Mouse (Mus musculus): ENCODE results near the gene Gnb2. TPM values are rescaled to one million over a fixed set of nuclear protein-coding genes. Genes with fewer than 3 reads are reported as not detected.

Gene Gnb2
- polyA plus RNA-seq, 1 experiment: 760 TPM

DNA sequence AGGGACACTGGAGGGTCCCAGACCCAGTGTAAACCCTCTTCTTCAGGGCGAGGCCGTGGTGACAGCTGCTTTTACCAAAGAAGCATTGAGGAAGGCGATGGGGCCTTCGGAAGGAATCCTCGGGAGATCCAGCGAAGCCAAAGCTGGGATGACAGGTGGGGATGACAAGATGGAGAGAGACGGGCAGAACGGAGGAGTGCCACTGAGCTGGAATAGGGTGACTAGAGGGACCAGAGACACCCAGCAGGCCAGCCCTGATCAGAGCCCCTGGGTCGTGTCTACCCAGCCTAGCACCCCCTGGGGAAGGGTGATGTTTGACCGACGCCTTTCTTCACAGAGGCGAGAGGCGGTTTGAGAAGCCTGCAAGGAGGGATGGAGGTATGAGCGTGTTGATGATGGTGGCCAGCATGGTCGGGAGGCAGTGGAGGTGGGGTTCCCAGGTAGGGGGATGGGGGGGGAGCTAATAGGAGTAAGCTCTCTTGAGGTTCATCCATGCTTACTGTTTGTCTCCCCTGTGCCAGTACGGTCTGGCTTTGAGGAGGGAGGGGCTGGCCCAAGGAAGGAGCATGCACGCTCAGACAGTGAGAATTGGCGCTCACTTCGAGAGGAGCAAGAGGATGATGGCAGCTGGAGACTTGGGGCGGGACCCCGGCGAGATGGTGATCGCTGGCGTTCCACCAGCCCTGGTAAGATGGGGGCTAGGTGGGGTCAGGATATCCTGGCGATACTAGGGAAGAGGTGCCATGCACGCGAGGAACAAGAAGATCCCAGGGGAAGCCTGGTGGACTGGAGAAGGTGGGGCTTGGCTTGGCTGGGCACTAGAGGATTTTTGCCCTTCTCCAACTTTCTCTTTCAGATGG lies 13.4 kb downstream of the Gnb2 start:
- DNase-seq (ENCODE audit: low read depth): no peak

DNA sequence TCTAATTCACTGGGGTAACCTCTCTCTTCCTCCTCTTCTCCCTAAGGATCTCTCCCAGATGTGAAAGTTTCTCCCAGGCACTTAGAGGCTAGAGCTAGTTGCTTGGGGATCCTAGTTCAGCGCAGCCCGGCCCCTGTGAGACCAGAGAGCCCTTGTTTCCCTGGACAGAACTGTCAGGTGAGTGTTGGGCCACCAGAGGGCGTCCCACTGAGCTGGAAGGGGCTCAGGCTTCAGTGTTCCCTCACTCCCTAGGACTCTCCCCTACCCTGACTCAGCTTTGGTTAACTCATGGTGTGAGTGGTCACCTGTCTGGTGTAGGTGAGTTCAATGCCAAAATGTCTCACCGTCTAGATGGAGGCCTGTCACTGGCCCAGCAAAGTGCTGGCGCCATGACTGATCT lies 14.9 kb downstream of the Gnb2 start, which contains the start of gene Gigyf1:
TSS of gene Gigyf1 (plus strand) at position 113 of the 400 bp plus-strand sequence.
- DNase-seq (ENCODE audit: low read depth): no peak

DNA sequence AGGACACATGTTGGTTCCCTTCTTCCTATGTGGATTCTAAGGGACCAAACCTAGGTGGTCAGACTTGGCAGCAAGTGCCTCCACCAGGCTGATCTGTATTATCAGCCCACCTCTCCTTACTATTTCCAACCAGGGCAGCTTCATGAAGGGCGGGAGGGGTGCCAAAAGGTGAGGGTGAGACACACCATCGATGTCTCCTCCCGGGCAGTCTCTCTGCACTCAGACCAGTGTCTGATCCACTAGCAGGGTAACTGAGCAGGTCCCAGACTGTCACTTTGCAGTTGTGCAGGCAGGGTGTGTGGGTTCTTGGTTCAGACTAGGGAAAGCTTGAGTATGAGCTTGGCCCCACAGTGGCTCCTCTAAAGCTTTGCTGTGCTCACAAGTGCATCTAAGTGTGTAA lies 18.5 kb downstream of the Gnb2 start:
- no peak for DNase-seq (ENCODE audit: low read depth)

DNA sequence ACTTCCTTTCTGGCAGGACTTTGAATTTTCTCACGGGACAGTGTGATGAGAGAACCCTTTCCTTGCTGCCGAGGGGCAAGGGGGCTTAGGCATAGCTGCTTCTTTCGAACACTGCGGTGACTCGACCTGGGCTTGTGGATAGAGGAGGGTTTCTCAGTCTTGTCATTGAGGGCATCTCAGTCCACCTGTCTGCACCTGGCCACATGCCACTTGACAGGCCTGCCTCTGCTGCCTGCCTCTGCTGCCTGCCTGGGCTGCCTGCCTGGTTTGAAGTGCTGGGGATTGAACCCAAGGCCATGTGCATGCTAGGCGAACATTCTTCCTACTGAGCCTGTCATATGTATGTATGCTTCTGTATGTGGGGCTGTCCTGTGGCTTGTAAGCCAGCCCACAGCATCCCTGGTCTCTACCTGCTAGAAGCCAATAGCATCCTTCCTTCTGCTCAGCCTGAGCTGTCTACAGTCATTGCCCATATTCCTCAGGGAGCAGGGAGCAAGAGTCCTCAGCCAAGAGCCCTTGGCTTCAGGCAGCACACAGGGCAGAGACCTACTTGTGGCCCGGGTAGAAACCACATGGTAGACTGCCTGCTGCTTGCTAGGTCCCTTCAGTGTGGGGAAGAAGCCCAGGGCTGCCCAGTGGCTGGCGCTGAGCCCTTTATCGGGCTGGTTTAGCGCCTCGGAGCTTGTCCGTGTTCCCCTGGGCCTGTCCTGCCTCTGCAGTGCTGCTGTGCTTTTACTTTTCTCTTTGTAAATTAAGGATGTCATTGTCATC lies 19.2 kb downstream of the Gnb2 start:
- DNase-seq (ENCODE audit: low read depth): no peak

DNA sequence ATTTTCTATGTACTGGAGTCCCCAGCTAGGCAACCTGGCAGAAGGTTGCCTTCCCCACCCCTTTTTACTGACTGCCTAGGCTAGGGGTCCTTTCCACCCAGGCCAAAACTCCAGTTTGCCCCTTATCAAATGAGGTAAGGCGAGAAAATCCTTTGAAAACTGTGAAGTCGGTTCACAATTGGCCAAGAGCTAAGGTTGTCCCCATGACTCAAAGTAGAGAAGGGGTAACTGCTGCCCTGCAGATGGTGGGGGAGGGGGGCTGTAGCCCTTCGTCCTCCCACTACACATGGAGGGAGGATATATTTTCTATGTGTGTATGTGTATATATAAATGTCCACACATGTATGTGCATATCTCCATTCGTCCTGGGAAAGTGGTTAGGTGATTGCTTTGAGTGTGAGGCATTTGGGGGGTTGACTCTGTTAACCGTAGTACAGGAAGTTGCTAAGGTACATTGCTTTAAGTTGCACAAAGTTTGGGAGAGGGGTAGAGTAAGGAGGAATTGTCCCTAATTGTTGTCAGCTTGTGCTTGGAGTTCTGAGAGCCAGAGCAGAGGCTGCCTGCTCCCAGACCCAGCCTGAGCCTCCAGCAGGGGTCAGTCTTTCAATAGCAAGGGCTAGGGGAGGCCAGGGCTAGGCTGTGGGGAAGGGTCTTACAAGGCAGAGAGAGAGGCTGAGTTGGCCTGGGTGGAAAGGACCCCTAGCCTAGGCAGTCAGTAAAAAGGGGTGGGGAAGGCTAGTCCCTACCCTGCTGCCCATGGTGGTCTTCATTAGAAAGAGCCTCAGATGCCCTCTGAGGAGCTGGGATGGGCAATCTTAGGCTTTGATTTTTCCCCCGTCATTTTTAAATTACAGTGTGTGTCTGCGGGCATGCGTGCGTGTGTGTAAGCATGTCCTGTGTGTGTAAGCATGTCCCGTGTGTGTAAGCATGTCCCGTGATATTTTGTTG lies 20.2 kb downstream of the Gnb2 start:
- DNase-seq (ENCODE audit: low read depth): no peak

DNA sequence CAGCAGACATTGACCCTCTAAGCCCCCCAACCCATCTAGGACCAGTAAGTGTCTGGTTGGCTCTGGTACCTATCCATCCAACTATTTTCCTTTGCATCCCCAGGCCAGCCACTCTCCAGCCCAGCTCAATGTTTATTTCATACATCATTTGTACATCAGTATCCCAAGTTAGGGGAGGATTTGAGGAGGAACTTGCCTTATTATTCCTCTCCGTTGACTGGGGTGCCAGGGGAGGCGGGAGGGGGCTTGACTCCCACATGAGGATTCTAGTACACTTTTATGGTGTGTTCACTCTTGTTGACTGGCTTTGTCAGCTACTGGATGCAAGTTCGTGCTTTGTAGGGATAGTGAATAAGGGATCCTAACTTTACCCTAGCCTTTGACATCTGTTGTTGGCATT lies 21.6 kb downstream of the Gnb2 start:
- no peak for DNase-seq (ENCODE audit: low read depth)

DNA sequence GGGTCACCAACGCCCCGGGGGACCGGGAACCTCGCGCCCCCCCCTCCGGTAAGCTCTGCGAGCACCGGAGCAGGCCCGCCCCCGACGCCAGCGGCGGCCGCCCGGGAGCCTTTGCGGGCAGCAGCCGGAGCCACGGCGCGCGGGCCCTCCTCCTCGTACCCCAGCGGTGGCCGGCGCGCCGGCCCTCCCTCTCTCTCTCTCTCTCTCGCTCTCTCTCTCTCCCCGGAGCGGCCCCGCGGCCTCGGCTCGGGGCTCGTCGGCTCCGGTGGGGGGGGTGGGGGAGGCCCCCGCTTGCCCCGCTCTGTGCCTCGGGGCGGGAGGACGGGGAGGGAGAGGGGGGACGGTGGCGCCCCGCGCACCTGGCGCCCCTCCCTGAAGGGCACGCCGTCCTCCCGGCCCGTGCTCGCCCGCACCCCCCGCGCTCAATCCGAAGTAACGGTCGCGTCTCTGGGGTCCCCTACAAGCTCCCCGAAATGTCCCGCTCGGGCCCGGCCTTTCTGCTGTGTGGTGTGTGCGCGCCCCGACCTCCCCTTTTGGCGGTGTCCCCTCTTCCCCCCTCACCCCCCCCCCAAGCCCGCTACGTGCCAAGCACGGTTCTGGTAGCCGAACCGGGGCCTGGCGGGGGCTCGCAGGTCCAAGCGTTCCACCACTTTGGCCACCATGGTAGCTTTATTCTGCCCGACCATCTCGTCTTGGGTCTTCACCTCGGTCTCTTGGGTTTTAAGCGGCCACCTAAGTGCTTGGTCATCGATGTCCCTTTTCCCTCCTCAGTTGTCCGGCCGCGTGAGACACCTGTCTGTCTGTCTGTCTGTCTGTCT lies 22.5 kb downstream of the Gnb2 start:
- DNase-seq (ENCODE audit: low read depth): no peak

DNA sequence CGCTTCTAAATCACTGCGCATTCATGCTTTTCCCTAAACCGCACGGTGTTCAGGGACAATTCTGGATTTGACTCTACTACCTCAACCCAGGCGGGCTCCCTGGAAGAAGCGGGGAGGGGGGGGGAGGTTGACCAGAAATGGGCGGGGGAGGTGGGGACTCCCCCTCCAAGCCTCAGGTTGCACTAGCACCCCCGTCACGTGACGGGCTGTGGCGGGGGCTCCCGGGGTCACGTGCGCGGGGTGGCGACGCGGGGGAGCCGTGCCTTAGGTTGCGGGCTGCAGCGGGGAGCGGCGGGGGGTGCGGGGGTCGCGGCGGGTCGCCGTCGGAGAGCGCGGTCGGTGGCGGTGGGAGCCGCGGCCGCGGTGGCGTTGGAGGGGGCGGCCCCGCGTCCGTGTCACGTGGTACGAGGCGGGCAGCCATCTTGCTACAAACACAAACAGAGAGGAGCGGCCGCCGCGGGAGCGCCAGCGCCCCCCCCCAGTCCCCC lies 23.3 kb downstream of the Gnb2 start:
- DNase-seq (ENCODE audit: low read depth): no peak

DNA sequence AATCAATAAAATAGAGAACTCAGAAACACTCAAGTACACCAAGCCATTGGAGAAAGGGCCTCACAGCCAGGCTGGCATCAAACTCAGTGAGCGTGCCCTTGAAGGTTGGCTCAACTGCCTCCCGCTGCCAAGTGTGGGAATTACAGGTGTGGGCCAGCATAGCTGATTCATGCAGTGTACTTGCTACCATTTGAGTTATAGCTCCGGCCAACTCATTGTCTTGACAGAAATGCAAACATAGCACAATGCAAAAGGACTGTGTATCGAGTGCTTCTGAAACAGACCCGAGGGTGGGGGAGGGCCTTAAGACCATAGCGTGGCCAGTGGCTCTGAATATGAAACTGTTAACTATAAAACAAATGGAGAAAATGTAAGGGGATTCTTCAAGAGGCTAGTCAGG lies 29.3 kb downstream of the Gnb2 start:
- no peak for DNase-seq (ENCODE audit: low read depth)

DNA sequence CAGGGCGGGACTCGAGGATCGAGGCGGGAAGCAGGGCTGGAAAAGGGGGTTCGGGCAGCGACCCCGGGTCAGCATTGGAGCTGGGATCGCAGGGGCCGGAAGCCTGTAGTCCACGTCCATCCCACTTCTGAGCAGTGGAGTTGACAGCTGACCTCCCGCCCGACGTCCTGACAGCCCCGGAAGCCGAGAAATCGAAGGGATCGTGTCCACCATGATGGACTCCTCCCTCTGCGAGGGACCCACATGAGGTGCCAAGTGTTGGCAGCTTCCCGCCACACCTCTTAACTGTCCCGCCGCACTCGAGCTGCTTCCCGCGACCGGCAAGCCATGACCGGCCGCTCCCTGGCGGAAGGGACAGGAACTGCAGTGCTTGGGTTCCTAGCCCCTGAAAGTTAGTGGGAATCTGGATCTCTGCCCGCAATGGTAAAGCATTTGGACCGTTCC lies 30.6 kb downstream of the Gnb2 start:
- DNase-seq (ENCODE audit: low read depth): peak; percentile 34

DNA sequence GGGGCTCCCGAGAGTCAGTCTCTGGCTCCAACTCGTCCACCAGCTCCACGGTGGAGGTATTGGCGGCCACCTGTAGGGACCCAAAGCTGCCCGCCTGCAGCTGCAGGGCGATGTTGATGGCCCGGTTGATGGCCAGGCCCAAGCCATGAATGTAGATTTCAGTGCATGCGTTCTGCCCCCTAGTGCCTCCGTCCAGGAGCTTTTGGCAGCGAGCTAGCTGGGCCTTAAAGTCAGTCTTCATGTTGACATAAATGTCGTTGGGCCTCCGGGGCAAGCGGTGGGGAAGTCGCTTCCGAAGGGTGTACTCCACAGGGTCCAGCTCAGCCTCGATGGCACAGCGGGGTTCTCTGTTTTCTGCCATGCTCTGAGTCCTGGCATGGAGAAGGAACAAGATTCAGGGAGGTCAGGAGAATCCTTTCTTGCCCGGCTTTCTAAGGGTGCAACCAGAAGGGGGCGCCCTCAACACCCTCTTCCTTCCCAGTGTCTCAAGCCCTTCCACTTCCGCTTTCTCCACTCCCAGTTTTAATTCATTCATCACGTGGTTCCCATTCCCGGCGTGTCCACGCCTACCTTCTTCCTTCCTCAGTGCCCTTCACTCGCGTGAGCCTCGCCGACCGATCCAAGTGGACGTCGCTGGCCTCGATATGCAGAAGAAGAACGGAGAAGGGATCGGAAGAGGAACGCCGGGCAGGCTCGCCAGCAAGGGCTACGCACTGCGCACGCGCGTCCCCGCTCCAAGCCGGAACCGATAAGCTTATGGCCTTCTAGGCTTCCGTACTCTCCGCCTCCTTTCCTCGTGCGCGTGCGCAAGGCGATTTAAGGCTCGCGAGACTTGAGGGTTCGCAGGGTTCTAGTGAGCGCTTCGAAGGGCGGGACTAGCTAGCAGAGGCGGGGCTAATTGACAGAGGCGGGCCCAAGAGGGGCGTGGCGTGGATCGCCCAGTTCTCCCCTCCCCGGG lies 31.3 kb downstream of the Gnb2 start, which contains the start of gene Pop7:
TSS of gene Pop7 (minus strand) at position 810 of the 958 bp plus-strand sequence.
- peak; percentile 86 for DNase-seq (ENCODE audit: low read depth)

DNA sequence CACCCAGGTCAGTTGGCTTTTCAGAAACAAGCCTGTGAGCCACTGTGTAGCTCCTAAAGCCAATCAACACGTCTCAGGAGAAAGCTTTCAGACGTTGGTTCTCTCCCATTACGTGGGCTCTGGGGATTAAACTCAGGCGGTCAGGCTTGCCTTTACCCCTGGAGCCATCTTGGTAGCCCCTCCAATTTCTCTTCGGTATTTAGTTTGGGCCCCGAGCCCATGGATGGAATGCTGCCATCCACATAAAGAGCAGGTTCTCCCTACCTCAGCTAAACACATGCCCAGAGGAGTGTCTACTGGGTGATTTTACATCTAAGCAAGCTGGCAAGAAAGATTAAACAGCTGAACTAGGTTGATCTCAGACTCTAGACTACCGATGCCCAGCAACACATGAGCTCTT lies 33.1 kb downstream of the Gnb2 start:
- DNase-seq (ENCODE audit: low read depth): no peak

DNA sequence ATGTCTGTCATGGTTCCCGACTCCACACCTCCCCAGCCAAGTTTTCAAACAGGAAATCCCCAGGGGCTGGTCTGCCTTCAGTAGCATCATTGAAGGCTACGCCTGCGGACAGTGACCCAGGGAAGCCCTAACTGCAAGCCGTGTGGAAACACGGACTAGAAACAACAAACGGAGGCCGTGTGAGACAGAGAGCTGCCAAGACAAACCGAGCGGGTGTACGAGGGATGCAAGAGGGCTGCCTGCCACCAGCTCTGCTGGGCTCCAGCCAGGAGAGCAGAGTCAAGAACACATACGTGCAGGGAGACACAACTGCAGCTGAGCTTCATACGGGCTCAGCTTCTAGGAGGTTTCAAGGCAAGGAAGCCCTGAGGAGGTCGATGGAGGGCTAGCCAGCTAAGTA lies 39.5 kb downstream of the Gnb2 start:
- no peak for DNase-seq (ENCODE audit: low read depth)

DNA sequence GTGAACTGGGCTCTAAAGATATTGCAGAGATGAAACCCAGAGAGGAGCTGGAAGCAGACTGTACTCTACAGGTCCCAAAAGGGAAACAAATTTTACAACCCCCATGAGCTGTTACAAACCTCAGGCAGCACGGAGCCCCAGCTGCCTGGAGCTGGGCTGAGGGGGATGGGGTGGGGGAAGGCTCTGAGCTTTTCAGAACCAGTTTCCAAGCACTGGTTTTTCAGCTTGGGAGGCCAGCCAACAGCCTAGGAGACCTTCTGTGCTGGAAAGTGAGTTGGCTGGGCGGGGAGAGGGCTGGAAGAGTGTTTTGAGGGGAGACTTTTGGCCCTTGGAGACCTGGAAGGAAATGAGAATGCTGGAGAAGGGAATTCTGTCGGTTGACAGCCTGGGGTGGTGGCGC lies 41.8 kb downstream of the Gnb2 start:
- no peak for DNase-seq (ENCODE audit: low read depth)

DNA sequence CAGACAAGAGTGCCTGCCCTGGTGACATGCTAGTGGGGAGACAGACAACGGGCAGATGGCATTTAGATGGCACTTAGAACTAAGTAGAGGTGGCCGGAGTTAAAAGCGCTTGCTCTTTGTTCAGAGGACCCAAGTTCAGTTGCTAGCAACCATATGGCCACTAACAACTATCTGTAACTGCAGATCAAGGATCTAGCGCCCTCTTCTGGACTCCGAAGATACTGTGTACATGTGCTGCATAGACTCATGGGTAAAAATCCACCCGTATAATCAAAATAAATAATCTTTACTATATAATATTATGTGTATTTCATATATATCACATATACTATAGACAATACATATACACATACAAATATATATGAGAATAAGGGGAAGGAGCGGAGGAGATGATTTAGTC lies 45.7 kb downstream of the Gnb2 start:
- DNase-seq (ENCODE audit: low read depth): no peak

DNA sequence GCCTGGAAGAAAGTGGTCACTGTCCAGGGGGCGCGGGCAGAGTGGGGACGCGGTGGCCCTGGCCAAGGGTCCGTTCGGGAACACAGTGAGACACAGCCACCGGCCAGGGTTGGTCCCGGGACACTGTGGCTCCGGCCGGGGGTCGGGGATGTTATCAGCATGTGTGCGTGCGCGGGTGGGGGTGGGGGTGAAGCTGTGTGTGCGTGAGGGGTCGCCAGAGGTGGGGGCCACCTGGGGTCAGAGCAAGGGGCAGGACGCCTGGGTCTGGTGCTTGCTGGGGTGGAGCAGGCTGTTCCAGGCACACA lies 47.5 kb downstream of the Gnb2 start:
- DNase-seq (ENCODE audit: low read depth): no peak

DNA sequence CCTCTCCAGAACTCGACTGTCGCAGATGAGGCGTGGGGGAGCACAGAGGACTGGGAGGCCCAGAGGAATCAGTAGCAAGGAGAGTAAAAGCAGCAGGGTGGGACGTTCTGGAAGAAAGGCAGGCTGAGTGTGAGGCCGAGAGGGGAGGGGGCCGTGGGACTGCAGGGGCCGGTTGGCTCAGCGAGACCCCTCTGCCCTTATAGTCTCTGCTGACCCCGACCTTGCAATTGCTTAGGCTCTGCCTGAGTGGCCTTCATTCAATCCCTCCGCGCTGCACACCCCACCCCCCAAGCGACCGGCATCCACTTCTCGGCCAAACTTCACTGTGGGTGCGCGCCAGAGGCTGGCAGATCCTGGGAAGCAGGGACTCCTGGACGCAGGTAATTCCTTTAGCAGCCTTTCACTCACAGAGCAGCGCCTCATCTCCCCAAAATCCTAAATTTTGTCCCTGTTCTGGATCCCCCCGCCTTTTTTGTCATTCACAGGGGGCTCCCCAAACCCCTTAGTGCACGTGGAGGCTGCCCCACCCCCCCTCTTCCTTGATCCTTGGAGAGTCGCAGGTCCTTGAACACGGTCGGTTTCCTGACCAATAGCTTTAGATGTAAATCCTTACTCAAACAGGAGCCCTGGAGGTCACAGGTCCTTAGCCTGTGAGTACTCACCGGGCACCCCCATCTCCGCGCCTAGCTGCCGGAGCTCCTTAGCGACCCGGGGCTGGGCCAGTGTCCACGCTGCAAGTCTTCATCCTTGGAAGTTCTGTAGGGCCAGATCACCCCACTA lies 48.0 kb downstream of the Gnb2 start:
- DNase-seq (ENCODE audit: low read depth): no peak

DNA sequence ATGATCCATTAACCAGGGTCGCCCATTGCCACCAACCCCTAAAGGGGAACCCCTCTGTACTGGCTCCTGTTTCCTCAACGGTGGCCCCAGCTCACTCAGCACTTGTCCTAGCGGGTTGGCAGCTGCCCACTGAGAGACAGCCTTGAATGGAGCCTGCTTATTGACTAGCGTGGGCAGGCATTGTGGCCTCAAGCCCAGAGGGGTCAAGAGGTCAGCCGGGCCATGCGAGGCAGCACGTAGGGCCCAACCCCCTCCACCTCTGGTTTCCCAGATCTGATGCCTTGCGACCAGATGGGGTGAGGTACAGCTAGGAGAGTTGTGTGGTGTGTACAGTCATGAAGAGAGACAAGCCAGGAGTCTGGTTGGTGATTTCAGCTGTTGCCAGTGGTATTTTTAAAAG lies 51.4 kb downstream of the Gnb2 start:
- DNase-seq (ENCODE audit: low read depth): no peak

DNA sequence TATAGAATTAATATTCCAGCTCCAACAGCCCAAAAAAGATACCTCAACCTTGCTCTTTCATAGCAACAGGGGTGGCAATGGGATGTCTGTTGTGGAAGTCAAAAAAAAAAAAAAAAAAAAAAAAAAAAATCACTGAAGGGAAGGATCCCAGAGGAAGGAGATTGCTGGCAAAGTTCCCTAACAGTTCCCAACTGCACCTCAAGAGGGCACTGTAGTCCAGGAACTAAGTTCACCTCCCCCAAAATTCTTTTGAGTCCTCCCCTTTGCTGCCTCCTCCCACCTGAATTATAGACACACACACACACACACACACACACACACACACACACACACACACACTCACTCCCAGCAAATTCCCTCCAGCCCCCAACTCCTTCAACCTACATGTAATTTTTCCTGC lies 52.2 kb downstream of the Gnb2 start:
- DNase-seq (ENCODE audit: low read depth): no peak
